Mouse (Mus musculus) cerebellum, adult 2 months (tissue): ENCODE data around the gene Crybb2. TPM values are rescaled to one million over a fixed set of nuclear protein-coding genes. Genes with fewer than 3 reads are reported as not detected.

Experiments used
- DNase-seq, 2 experiments: peaks; one replicate each; pipeline ENCODE4 v3.0.0; 2021
- H3K27ac ChIP-seq: fragments of 200-500 bp; 2 replicates; pipeline ENCODE4 v1.5.1; 2012; ENCODE audit warnings: low read length, control low read depth, inconsistent platforms; ENCODE audit not compliant: insufficient read depth
- H3K27me3 ChIP-seq: fragments of 200-500 bp; 2 replicates; pipeline ENCODE4 v1.6.1; 2012; ENCODE audit warnings: inconsistent platforms, mild to moderate bottlenecking, low read length, moderate library complexity; ENCODE audit not compliant: control insufficient read depth, insufficient read depth
- H3K4me1 ChIP-seq: fragments of 200-500 bp; 2 replicates; pipeline ENCODE4 v1.6.1; 2011; ENCODE audit warnings: low read length; ENCODE audit not compliant: control insufficient read depth, insufficient read depth
- H3K4me3 ChIP-seq: fragments of 200-500 bp; replicated peaks from 2 replicates; pipeline ENCODE3; 2011; ENCODE audit warnings: mild to moderate bottlenecking, low read depth, low read length, control low read depth; ENCODE audit not compliant: insufficient read depth
- CTCF ChIP-seq: fragments of 200-500 bp; IDR thresholded peaks from 2 replicates; pipeline ENCODE4 v1.5.1; 2011; ENCODE audit warnings: low read depth, mild to moderate bottlenecking, control low read depth, low read length, moderate library complexity, borderline replicate concordance; ENCODE audit not compliant: insufficient read depth
- POLR2A ChIP-seq: fragments of 200-500 bp; IDR thresholded peaks from 2 replicates; pipeline ENCODE4 v1.6.1; 2011; ENCODE audit warnings: low read length, control low read depth, borderline replicate concordance; ENCODE audit not compliant: insufficient read depth
- WGBS: fragments of 180-500 bp; shearing (Covaris S2); methylation state at CpG from one replicate; pipeline ENCODE4 v1.1.7; 2018; 5-methylcytosine and 5-hydroxymethylcytosine counted together
- polyA plus RNA-seq: library from polyadenylated mRNA; depleted of rRNA; stranded (reverse); fragments of >200 nt; gene quantifications from 2 replicates; pipeline ENCODE4 v1.2.3, GENCODE M21; 2012; rRNA removed

Gene Crybb2
- polyA plus RNA-seq, 1 experiment, result not detected

GRCm38 (mm10) chr5:113017004-113017403 is 52.9 kb downstream of the Crybb2 start:
- Histone ChIP-seq H3K27me3 (no peaks in the 10 kb centered on the region), H3K4me3 (no peak overlapping the region), H3K27ac (no peak overlapping the region), H3K4me1 (peaks cover 18% of the 10 kb centered on the region)
- DNase-seq, result no peak
- TF ChIP-seq CTCF (no peak), POLR2A (no peak)
- WGBS, result 94% methylated on average over 1 of the region's 1 CpGs

GRCm38 (mm10) chr5:113015236-113016061 is 54.5 kb downstream of the Crybb2 start, which contains the start of gene Grk3:
TSS of gene Grk3 (minus strand) at chr5:113015791.
- WGBS, result 6% methylated on average over 32 of the region's 52 CpGs
- H3K4me3 ChIP-seq, result peak within 1 kb of the TSS; percentile 85
- H3K27me3 ChIP-seq, result no peaks in the 10 kb centered on the region
- TF ChIP-seq CTCF (no peak), POLR2A (0 out of 2 replicates have a peak, but pooled peaks have one; percentile 42)
- peak; percentile 78 to 80 for DNase-seq
- peak within 1 kb of the TSS; percentile 92 for H3K27ac ChIP-seq
- H3K4me1 ChIP-seq, result peaks cover 34% of the 10 kb centered on the region

- peak overlapping the region; percentile 85 for H3K4me3 ChIP-seq
- DNase-seq, result peak; percentile 70 to 78
- TF ChIP-seq CTCF (no peak), POLR2A (no peak)
- H3K4me1 ChIP-seq, result peaks cover 39% of the 10 kb centered on the region
- no peaks in the 10 kb centered on the region for H3K27me3 ChIP-seq
- 2% methylated on average over 14 of the region's 14 CpGs for WGBS
- 0 out of 2 replicates have a peak overlapping the region, but pooled peaks have one; percentile 20 for H3K27ac ChIP-seq
Measured at GRCm38 (mm10) chr5:113014808-113015235, 55.1 kb downstream of the Crybb2 start.

- Histone ChIP-seq H3K4me3 (peak overlapping the region; percentile 85), H3K27ac (no peak overlapping the region), H3K4me1 (peaks cover 45% of the 10 kb centered on the region), H3K27me3 (no peaks in the 10 kb centered on the region)
- WGBS, result 6% methylated on average over 16 of the region's 16 CpGs
- DNase-seq, result peak in 1 of 2 experiments; percentile 66
- TF ChIP-seq POLR2A, result no peak
- TF ChIP-seq CTCF, result peak; percentile 30; the same call in 1 of the 2 replicates
Measured at GRCm38 (mm10) chr5:113014111-113014807, 55.7 kb downstream of the Crybb2 start.

GRCm38 (mm10) chr5:113011926-113012325 is 58.0 kb downstream of the Crybb2 start:
- TF ChIP-seq POLR2A, result no peak
- TF ChIP-seq CTCF, result no peak
- Histone ChIP-seq H3K27me3 (no peaks in the 10 kb centered on the region), H3K4me1 (peaks cover 47% of the 10 kb centered on the region), H3K27ac (no peak overlapping the region), H3K4me3 (no peak overlapping the region)
- 65% methylated on average over 10 of the region's 10 CpGs for WGBS
- no peak for DNase-seq

GRCm38 (mm10) chr5:113009183-113009820 is 60.6 kb downstream of the Crybb2 start:
- 37% methylated on average over 8 of the region's 8 CpGs for WGBS
- H3K27me3 ChIP-seq, result no peaks in the 10 kb centered on the region
- DNase-seq, result peak in 1 of 2 experiments; percentile 37
- no peak for TF ChIP-seq POLR2A
- TF ChIP-seq CTCF, result no peak
- H3K27ac ChIP-seq, result peak overlapping the region; percentile 47; the same call in 1 of the 2 replicates
- H3K4me1 ChIP-seq, result peaks cover 62% of the 10 kb centered on the region
- H3K4me3 ChIP-seq, result no peak overlapping the region

GRCm38 (mm10) chr5:113008496-113008895 is 61.4 kb downstream of the Crybb2 start:
- Histone ChIP-seq H3K27me3 (no peaks in the 10 kb centered on the region), H3K4me1 (peaks cover 60% of the 10 kb centered on the region), H3K27ac (no peak overlapping the region), H3K4me3 (no peak overlapping the region)
- TF ChIP-seq POLR2A (no peak), CTCF (no peak)
- no peak for DNase-seq
- WGBS, result 73% methylated on average over 2 of the region's 2 CpGs

Other genes starting within 250 kb of the Crybb2 start
- gene Myo18b, start 173.8 kb downstream of the Crybb2 start, polyA plus RNA-seq, result 0.55 and 0.69 TPM in 2 replicates
- 58.0 and 66.0 TPM in 2 replicates for gene Grk3, start 54.3 kb downstream of the Crybb2 start, polyA plus RNA-seq
- 1.7 and 3.2 TPM in 2 replicates for gene Crybb3, start 11.5 kb upstream of the Crybb2 start, polyA plus RNA-seq
- gene 2900026A02Rik, start 151.1 kb upstream of the Crybb2 start, polyA plus RNA-seq, result 4.9 and 5.2 TPM in 2 replicates
- 0.10 and 0.18 TPM in 2 replicates for gene Tmem211, start 156.8 kb upstream of the Crybb2 start, polyA plus RNA-seq
- 73.9 and 77.7 TPM in 2 replicates for gene Sgsm1, start 240.7 kb upstream of the Crybb2 start, polyA plus RNA-seq